Mouse (Mus musculus) testis, adult 2 months (tissue): ENCODE results near the gene Zfp950. TPM values are rescaled to one million over a fixed set of nuclear protein-coding genes. Genes with fewer than 3 reads are reported as not detected.

Experiments
- H3K27ac ChIP-seq: fragments of 200-500 bp; 2 replicates; pipeline ENCODE4 v1.5.1; 2012; ENCODE audit warnings: low read depth, low read length; ENCODE audit not compliant: control insufficient read depth, insufficient read depth
- H3K27me3 ChIP-seq: fragments of 200-500 bp; 2 replicates; pipeline ENCODE4 v1.6.1; 2012; ENCODE audit warnings: mild to moderate bottlenecking, low read length, moderate library complexity; ENCODE audit not compliant: control insufficient read depth, insufficient read depth
- H3K36me3 ChIP-seq: fragments of 200-500 bp; 2 replicates; pipeline ENCODE4 v1.6.1; 2012; ENCODE audit warnings: mild to moderate bottlenecking, low read length; ENCODE audit not compliant: control insufficient read depth, insufficient read depth
- H3K4me1 ChIP-seq: fragments of 200-500 bp; 2 replicates; pipeline ENCODE4 v1.6.1; 2012; ENCODE audit warnings: low read length; ENCODE audit not compliant: control insufficient read depth, insufficient read depth
- H3K4me3 ChIP-seq: fragments of 200-500 bp; 2 replicates; pipeline ENCODE4 v1.5.1; 2012; ENCODE audit warnings: low read depth, mild to moderate bottlenecking, low read length, moderate library complexity, mixed read lengths; ENCODE audit not compliant: control insufficient read depth
- CTCF ChIP-seq: fragments of 200-500 bp; IDR thresholded peaks from 2 replicates; pipeline ENCODE4 v1.5.1; 2012; ENCODE audit warnings: low read depth, mild to moderate bottlenecking, inconsistent platforms, low read length, moderate library complexity; ENCODE audit not compliant: control insufficient read depth, insufficient read depth, insufficient replicate concordance
- POLR2A ChIP-seq: fragments of 200-500 bp; IDR thresholded peaks from 2 replicates; pipeline ENCODE4 v1.6.1; 2012; ENCODE audit warnings: low read depth, mild to moderate bottlenecking, inconsistent platforms, low read length, moderate library complexity; ENCODE audit not compliant: control insufficient read depth
- polyA plus RNA-seq: library from polyadenylated mRNA; depleted of rRNA; stranded (reverse); fragments of >200 nt; gene quantifications from 2 replicates; pipeline ENCODE4 v1.2.3, GENCODE M21; 2012

Gene Zfp950
- polyA plus RNA-seq, 1 experiment = 4.6 TPM

- Histone ChIP-seq H3K36me3 (no peaks in the 10 kb centered on the region), H3K4me3 (no peak overlapping the region), H3K27me3 (no peaks in the 10 kb centered on the region), H3K27ac (no peak overlapping the region), H3K4me1 (no peaks in the 10 kb centered on the region)
- no peak for TF ChIP-seq CTCF
- no peak for TF ChIP-seq POLR2A
These were observed 30.5 kb downstream of the Zfp950 start for GRCm38 (mm10) chr19:61110184-61110583.

GRCm38 (mm10) chr19:61097764-61098163 is 42.9 kb downstream of the Zfp950 start:
- H3K4me3 ChIP-seq = no peak overlapping the region
- no peaks in the 10 kb centered on the region for H3K4me1 ChIP-seq
- H3K27ac ChIP-seq = no peak overlapping the region
- TF ChIP-seq CTCF (no peak), POLR2A (no peak)
- no peaks in the 10 kb centered on the region for H3K27me3 ChIP-seq
- H3K36me3 ChIP-seq = no peaks in the 10 kb centered on the region

GRCm38 (mm10) chr19:61096776-61097175 is 43.9 kb downstream of the Zfp950 start:
- H3K27ac ChIP-seq = no peak overlapping the region
- no peaks in the 10 kb centered on the region for H3K27me3 ChIP-seq
- TF ChIP-seq POLR2A (no peak), CTCF (no peak)

GRCm38 (mm10) chr19:61090541-61090940 is 50.1 kb downstream of the Zfp950 start:
- H3K27me3 ChIP-seq = no peaks in the 10 kb centered on the region
- no peak overlapping the region for H3K27ac ChIP-seq
- TF ChIP-seq POLR2A (no peak), CTCF (no peak)
- no peak overlapping the region for H3K4me3 ChIP-seq
- no peaks in the 10 kb centered on the region for H3K4me1 ChIP-seq
- no peaks in the 10 kb centered on the region for H3K36me3 ChIP-seq

More at GRCm38 (mm10) chr19:61096776-61097175, 43.9 kb downstream of the Zfp950 start:
- Histone ChIP-seq H3K36me3 (no peaks in the 10 kb centered on the region), H3K4me1 (no peaks in the 10 kb centered on the region), H3K4me3 (no peak overlapping the region)

GRCm38 (mm10) chr19:61089001-61089400 is 51.6 kb downstream of the Zfp950 start:
- Histone ChIP-seq H3K4me1 (no peaks in the 10 kb centered on the region), H3K27ac (no peak overlapping the region), H3K36me3 (no peaks in the 10 kb centered on the region), H3K4me3 (no peak overlapping the region), H3K27me3 (no peaks in the 10 kb centered on the region)
- TF ChIP-seq POLR2A = no peak
- TF ChIP-seq CTCF = no peak

GRCm38 (mm10) chr19:61087781-61088180 is 52.9 kb downstream of the Zfp950 start:
- TF ChIP-seq CTCF = no peak
- no peak for TF ChIP-seq POLR2A
- no peaks in the 10 kb centered on the region for H3K4me1 ChIP-seq
- no peaks in the 10 kb centered on the region for H3K27me3 ChIP-seq
- H3K4me3 ChIP-seq = no peak overlapping the region
- H3K27ac ChIP-seq = no peak overlapping the region
- no peaks in the 10 kb centered on the region for H3K36me3 ChIP-seq

- TF ChIP-seq POLR2A (no peak), CTCF (no peak)
- H3K27ac ChIP-seq = no peak overlapping the region
- no peaks in the 10 kb centered on the region for H3K4me1 ChIP-seq
- no peak overlapping the region for H3K4me3 ChIP-seq
- H3K36me3 ChIP-seq = no peaks in the 10 kb centered on the region
- no peaks in the 10 kb centered on the region for H3K27me3 ChIP-seq
These were observed 55.4 kb downstream of the Zfp950 start for GRCm38 (mm10) chr19:61085217-61085616.
